17 mouse cellular contexts compared by ENCODE assay signal in the genomic region with DNA sequence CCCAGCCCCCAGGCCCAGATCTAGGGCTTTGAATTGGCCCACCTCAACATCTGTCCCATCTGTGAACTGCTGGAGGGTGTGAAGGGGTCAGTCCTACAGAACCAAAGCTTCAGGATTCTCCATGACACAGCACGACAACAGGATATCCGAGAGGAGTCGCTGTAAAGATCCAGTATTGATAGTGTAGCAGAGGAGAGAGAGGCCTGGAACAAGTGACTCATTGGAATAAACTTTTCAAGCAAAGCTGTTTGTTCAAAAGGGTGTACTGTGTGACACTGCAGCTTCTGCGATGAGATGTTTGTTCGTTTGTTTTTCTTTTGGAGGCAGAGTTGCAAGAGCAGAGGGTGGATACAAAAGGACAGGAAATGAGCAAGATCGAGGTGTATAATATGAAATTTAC.
"Had no signal": no experiment of that assay in that cellular context is flagged by ENCODE, and none has a peak within 500 bp of the region (broad histone marks: within the 10 kb centered on the region; RNA-seq: fewer than 3 reads in every experiment).

No protein-coding gene starts in this region.

- H3K4me1 ChIP-seq: lung, embryonic 15.5 days; midbrain, embryonic 13.5 days; midbrain, embryonic 15.5 days; neural tube, embryonic 12.5 days; stomach, embryonic 15.5 days had no signal

- H3K9me3 ChIP-seq: lung, embryonic 15.5 days; megakaryocyte, embryonic 14.5 days; midbrain, embryonic 13.5 days; midbrain, embryonic 15.5 days; neural tube, embryonic 12.5 days; stomach, embryonic 15.5 days had no signal

- H3K36me3 ChIP-seq: lung, embryonic 15.5 days; midbrain, embryonic 13.5 days; midbrain, embryonic 15.5 days; neural tube, embryonic 12.5 days; stomach, embryonic 15.5 days had no signal

- ATAC-seq: liver, postnatal 0 days; lung, postnatal 0 days; midbrain, embryonic 13.5 days; midbrain, embryonic 15.5 days had no signal

- H3K27ac ChIP-seq: lung, embryonic 15.5 days; macrophage; midbrain, embryonic 13.5 days; midbrain, embryonic 15.5 days; neural tube, embryonic 12.5 days; stomach, embryonic 15.5 days; stomach, postnatal 0 days had no signal

- H3K9ac ChIP-seq: liver, postnatal 0 days; lung, embryonic 15.5 days; midbrain, embryonic 13.5 days; midbrain, embryonic 15.5 days; neural tube, embryonic 12.5 days; stomach, embryonic 15.5 days had no signal

- H3K4me2 ChIP-seq: lung, embryonic 15.5 days; midbrain, embryonic 13.5 days; midbrain, embryonic 15.5 days; neural tube, embryonic 12.5 days; stomach, embryonic 15.5 days had no signal

- DNase-seq: liver, postnatal 0 days; lung, adult 2 months; lung, postnatal 14 days; lung, postnatal 36 days; right cerebral cortex, postnatal 14 days; thymus, adult 2 months; thymus, postnatal 25 days; thymus, postnatal 4 days had no signal

- H3K27me3 ChIP-seq: lung, embryonic 15.5 days; midbrain, embryonic 15.5 days; neural tube, embryonic 12.5 days; stomach, embryonic 15.5 days had no signal

- H3K4me3 ChIP-seq: lung, embryonic 15.5 days; midbrain, embryonic 13.5 days; midbrain, embryonic 15.5 days; neural tube, embryonic 12.5 days; stomach, embryonic 15.5 days had no signal
